Mouse (Mus musculus): ENCODE data around the gene Trpm3.

DNA sequence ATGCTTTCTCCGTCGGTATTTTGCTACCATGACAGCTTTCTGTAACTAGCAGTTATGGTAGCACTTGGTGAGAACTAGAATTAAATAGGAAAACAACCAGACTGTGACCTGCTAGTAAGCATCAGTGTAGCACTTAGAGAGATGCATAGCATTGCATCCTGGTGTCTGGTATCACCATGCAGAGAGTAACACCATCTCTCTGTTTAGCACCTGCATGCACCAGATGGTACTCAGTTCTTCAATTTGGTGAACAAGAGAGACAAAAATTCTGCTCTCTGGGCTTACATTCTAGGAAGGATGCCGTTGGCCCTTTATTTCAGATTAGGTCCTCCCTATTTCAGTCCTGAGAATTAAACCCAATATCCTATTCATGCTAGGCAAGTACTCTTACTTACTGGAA, 834.4 kb downstream of the Trpm3 start:
- TF ChIP-seq POLR2A (IDR thresholded peaks at IDR 0.05; ENCODE audit: extremely low read depth, insufficient read depth, low read length) (no peak), CTCF (IDR thresholded peaks at IDR 0.05; ENCODE audit: low read depth, low read length) (no peak)

Data from liver, adult 2 months (tissue).